Mouse (Mus musculus): ENCODE measurements around the gene Gm17728.
"Not testable (repeated sequence)": the region's sequence is repeated elsewhere in the genome, so short reads cannot be mapped to it uniquely, and the experiment has no call there.

The Gm17728 gene

DNA sequence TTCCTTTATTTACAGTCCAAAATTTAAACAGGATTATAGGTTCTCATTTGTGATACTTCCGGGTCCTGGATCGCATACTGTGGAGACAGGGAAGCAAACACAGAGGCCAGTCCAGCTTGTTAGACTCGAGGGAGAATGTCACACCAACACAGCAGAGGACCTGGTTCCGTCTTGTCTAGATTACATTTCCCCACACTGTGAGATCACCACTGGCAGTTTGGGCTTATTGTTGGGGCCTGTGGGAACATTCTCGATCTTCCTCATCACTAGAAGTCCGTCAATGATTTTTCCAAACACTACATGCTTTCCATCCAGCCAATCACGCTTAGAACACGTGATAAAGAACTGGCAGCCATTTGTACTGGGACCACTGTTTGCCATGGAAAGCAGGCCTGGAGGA is at the start of gene Gm17728:
Gene Gm17728, plus strand, starts transcription at position 301 of the 400 bp plus-strand sequence.
- not testable (repeated sequence) for DNase-seq

DNA sequence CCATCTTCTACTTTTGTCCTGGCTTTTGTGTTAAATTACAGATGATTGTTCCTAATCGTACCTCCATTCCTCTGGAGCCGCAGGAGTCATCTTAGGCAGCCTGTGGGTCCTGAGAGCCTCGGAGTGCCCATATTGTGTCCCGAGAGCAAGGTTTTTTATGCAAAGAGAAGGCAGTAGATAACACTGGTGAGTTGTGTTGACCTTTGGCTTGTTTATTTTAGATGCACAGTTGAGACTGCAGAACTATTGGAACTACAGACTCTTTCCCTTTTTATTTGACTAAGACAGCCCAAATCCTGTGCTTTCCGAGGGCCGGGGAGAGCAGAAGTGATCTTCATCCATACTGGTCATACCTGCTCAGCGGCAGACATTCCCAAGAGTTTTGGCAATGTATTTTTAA is 24.4 kb upstream of the Gm17728 start:
- DNase-seq, result no peak

DNA sequence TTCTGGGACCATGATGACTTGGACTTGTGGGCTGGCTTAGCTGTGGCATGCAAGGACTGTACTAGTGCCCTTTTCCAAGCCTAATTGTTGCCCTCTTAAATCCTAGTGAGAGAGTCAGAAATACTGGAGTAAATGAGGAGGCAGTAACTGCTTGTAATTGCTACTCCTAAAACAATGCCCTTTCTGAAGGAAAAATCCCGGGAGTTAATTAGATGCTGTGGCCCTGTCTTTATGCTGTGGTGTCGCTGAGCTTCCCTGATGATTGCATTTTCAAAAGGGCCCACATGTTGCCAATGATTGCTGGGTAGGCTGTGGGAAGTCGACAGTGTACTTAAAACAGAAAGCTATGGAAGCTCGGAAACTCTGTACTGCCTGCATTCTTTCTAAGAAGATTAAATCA is 23.3 kb upstream of the Gm17728 start:
- DNase-seq, result no peak

DNA sequence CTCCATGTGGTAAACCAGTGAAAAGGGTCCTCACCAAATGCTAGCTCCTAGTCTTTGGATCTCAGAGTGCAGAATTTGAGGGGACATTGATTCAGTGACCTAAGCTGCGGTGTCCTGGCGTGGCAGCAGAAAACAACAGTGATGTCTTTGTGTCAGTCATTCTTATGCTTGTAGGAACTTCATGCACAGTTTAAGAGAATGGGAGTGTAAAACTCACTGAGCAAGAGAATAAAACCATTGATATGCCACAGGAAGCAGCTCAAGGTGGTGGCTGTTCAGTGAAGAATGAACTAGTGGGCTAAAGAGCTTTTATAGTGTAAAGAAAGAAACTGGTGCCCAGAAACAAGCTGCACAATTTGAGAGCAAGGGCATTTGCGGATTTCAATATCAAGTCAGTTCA is 17.9 kb upstream of the Gm17728 start:
- no peak for DNase-seq

DNA sequence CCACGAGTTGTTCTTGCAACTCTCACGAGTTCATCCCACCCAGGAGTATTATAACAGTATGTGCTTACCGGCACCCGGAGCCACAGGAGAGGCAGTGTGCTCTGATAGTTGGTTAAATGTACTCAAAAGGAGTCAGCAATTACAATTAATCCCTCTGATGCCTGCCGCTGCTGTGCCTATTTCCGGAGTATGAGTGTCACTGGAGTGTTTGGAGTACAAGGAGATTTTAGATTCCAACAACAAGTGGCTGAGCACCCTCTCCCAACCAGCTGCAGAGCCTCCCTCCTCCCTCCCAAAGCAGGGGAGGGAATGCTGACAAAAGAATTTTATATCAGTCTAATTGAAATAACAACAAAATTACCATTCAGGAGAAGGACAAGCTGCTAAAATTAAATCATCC is 14.2 kb upstream of the Gm17728 start:
- DNase-seq, result no peak

DNA sequence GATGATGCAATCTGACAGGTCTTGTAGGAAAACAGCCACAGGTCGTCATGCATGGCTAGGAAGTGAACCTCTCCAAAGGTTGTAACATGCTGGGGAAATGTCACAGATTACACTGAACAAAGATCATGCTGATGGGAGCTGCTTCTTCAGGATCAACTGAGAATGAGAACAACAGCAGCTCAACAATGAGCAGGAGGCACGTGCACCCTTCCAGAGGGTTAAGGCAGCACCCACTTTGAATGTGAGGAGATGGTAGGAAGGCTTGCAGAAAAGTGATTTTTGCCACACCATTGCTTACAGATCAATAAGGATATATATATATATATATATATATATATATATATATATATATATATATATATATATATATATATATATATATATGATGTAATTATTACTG is 2.8 kb upstream of the Gm17728 start:
- no peak for DNase-seq

DNA sequence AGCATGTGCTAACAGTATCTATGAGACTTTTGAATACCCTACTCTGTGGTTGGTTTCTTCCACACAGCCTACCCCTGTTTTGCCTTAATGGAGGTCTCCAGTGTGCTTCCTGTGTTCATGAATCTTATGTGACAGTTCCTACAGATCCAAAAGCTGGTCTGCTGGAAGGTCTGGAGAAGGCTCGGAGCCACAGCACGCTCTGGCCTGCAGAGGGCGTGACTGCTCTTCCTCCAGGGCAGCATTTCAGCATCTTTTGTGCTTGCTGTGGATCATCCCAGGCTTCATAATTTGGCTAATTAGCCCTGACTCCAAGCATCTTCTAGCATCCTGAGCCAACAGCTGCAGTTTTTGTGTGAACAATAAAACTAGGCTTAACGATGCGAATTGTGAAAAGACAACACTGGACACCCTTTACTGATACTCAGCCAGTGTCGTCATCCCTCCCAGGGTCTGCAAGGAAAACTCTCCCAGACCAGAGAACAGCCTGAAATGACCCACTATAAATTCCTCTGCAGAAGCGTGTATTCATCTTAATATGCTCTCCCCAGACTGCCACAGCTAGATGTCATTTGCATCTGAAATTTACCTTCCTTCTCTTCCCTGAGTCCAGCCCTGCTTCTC is 6.6 kb downstream of the Gm17728 start:
- no peak for DNase-seq

DNA sequence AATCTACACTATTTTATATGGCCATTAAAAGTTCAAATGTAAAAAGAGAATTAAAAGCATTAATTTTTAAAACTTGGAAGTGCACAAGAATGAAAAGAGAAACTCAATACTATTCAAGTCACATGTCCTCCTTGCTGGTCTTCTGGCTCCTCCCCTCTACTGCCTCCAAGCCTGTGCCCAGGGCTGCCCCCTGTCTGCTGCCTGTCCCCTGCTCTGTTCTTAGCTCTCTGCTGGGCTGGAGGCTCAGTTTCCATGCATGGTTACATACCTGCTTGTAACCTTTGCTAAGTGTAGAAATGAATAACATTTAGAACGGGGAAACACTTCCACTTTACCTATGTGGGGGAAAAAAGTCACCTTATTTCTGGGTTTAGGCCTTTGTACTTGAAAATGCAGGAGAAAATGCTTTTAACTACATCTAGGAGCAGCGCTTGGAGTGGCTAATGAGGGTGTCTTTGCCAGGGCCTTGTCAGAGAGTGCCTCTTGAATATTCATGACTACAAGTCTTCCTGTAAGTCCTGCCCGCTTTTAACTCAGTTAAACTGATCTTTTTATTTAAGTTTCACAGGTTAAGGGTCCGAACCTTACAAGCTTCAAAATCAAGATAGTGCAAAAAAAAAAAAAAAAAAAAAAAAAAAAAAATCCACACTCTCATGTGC is 18.3 kb downstream of the Gm17728 start:
- no peak for DNase-seq

DNA sequence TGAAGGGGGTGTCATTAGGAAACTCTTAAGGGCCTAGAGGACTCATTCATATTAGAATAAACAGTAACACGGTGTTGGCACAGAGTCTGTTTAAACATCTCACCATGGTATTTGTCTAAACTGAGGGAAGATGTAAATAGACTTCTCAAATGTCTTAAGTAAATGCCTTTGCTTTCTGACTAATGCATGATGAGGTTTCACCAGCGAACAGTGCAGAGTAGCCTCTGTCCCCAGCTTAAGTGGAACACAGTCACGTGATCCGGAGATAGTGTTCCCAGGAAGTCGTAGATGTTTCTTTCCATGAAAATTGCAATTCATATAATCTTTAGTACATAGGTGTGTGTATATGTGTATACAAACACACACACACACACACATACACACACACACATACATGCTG is 34.5 kb downstream of the Gm17728 start:
- no peak for DNase-seq

DNA sequence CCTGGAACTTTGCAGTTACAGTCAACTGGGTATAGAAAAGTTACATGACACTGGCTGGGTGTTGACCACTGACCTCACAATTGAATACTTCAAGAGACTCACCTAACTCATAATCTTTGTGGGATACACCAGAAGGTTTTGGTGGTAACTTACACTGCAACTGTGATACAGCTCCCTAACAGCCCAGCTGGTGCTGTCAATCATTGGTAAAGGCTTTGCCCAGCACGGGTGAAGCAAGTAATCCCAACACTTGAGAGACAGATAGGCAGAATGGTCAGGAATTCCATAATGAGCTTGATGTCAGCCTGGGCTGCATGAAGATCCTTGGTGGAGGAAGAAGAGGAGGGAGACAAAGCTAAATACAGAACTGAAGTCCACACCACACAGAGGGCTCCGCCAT is 39.0 kb downstream of the Gm17728 start:
- no peak for DNase-seq

Data from thymus, postnatal 4 days (tissue).